Comparison of ENCODE assay signal across 30 mouse cellular contexts in genomic region chr14:62552771-62553170, GRCm38 (mm10). TPM values are rescaled to one million over a fixed set of nuclear protein-coding genes. Genes with fewer than 3 reads are reported as not detected.
"Had no signal": no experiment of that assay in that cellular context is flagged by ENCODE, and none has a peak within 500 bp of the region (broad histone marks: within the 10 kb centered on the region; RNA-seq: fewer than 3 reads in every experiment).

No protein-coding gene starts in this region.

- ATAC-seq: intestine, embryonic 15.5 days; liver, embryonic 12.5 days; midbrain, embryonic 15.5 days had no signal

- H3K36me3 ChIP-seq: intestine, embryonic 15.5 days; kidney, embryonic 15.5 days; liver, embryonic 12.5 days; liver, embryonic 15.5 days; midbrain, embryonic 12.5 days; midbrain, embryonic 15.5 days; neural tube, embryonic 13.5 days; stomach, embryonic 15.5 days had no signal

- H3K27ac ChIP-seq: intestine, embryonic 15.5 days; kidney, embryonic 15.5 days; left cerebral cortex, adult 2 months; liver, embryonic 12.5 days; liver, embryonic 15.5 days; midbrain, embryonic 12.5 days; midbrain, embryonic 15.5 days; neural tube, embryonic 13.5 days; stomach, embryonic 15.5 days had no signal

- H3K9ac ChIP-seq: intestine, embryonic 15.5 days; kidney, embryonic 15.5 days; liver, embryonic 12.5 days; liver, embryonic 15.5 days; midbrain, embryonic 12.5 days; midbrain, embryonic 15.5 days; neural tube, embryonic 13.5 days; stomach, embryonic 15.5 days had no signal

- H3K4me2 ChIP-seq: intestine, embryonic 15.5 days; kidney, embryonic 15.5 days; liver, embryonic 12.5 days; liver, embryonic 15.5 days; midbrain, embryonic 12.5 days; midbrain, embryonic 15.5 days; neural tube, embryonic 13.5 days; stomach, embryonic 15.5 days had no signal

- H3K27me3 ChIP-seq: intestine, embryonic 15.5 days; midbrain, embryonic 15.5 days had no signal

- H3K9me3 ChIP-seq: intestine, embryonic 15.5 days; kidney, embryonic 15.5 days; liver, embryonic 12.5 days; liver, embryonic 15.5 days; midbrain, embryonic 12.5 days; midbrain, embryonic 15.5 days; neural tube, embryonic 13.5 days; stomach, embryonic 15.5 days had no signal

- DNase-seq: kidney, adult 11 months; kidney, adult 8-10 months; kidney, postnatal 10 days; kidney, postnatal 36 days; layer of hippocampus, postnatal 36 days; lung, adult 2 months; retina, postnatal 1 day; right cerebral cortex, postnatal 25 days; spleen, adult 18-20 months; thymus, postnatal 25 days had no signal

- H3K4me3 ChIP-seq: intestine, embryonic 15.5 days; kidney, embryonic 15.5 days; left cerebral cortex, adult 2 months; liver, embryonic 12.5 days; liver, embryonic 15.5 days; midbrain, embryonic 12.5 days; midbrain, embryonic 15.5 days; myocyte; neural tube, embryonic 13.5 days; stomach, embryonic 15.5 days had no signal

RNA-seq across cellular contexts. Expression of gene Fam124a, which starts 2.8 kb away (rescaled TPM):
- total RNA-seq: megakaryocyte-erythroid progenitor cell, adult 5-6 weeks; monocyte, adult 5-6 weeks; neutrophil, adult 5-6 weeks had no signal

RNA-seq across cellular contexts. Expression of gene Gm4131, which starts 13.9 kb away (rescaled TPM):
- total RNA-seq: layer of hippocampus, adult 8-10 months; layer of hippocampus, postnatal 10 days; layer of hippocampus, postnatal 36 days; left cerebral cortex, adult 2 months; left cerebral cortex, postnatal 10 days; left cerebral cortex, postnatal 36 days; megakaryocyte-erythroid progenitor cell, adult 5-6 weeks; monocyte, adult 5-6 weeks; neutrophil, adult 5-6 weeks had no signal
- polyA plus RNA-seq: intestine, embryonic 15.5 days; kidney, embryonic 15.5 days; limb, embryonic 11.5 days; limb, embryonic 14.5 days; liver, embryonic 12.5 days; liver, embryonic 15.5 days; lung, adult 2 months; midbrain, embryonic 12.5 days; myocyte; neural tube, embryonic 13.5 days; stomach, embryonic 15.5 days; thymus, postnatal 0 days had no signal
